Mouse (Mus musculus) testis, adult 2 months (tissue): Measurements from ENCODE around the gene Prim2. TPM values are rescaled to one million over a fixed set of nuclear protein-coding genes. Genes with fewer than 3 reads are reported as not detected.

Experiments used
- H3K27ac ChIP-seq: fragments of 200-500 bp; 2 replicates; pipeline ENCODE4 v1.5.1; 2012; ENCODE audit warnings: low read depth, low read length; ENCODE audit not compliant: control insufficient read depth, insufficient read depth
- H3K27me3 ChIP-seq: fragments of 200-500 bp; 2 replicates; pipeline ENCODE4 v1.6.1; 2012; ENCODE audit warnings: mild to moderate bottlenecking, low read length, moderate library complexity; ENCODE audit not compliant: control insufficient read depth, insufficient read depth
- H3K36me3 ChIP-seq: fragments of 200-500 bp; 2 replicates; pipeline ENCODE4 v1.6.1; 2012; ENCODE audit warnings: mild to moderate bottlenecking, low read length; ENCODE audit not compliant: control insufficient read depth, insufficient read depth
- H3K4me1 ChIP-seq: fragments of 200-500 bp; 2 replicates; pipeline ENCODE4 v1.6.1; 2012; ENCODE audit warnings: low read length; ENCODE audit not compliant: control insufficient read depth, insufficient read depth
- H3K4me3 ChIP-seq: fragments of 200-500 bp; 2 replicates; pipeline ENCODE4 v1.5.1; 2012; ENCODE audit warnings: low read depth, mild to moderate bottlenecking, low read length, moderate library complexity, mixed read lengths; ENCODE audit not compliant: control insufficient read depth
- CTCF ChIP-seq: fragments of 200-500 bp; IDR thresholded peaks from 2 replicates; pipeline ENCODE4 v1.5.1; 2012; ENCODE audit warnings: low read depth, mild to moderate bottlenecking, inconsistent platforms, low read length, moderate library complexity; ENCODE audit not compliant: control insufficient read depth, insufficient read depth, insufficient replicate concordance
- POLR2A ChIP-seq: fragments of 200-500 bp; IDR thresholded peaks from 2 replicates; pipeline ENCODE4 v1.6.1; 2012; ENCODE audit warnings: low read depth, mild to moderate bottlenecking, inconsistent platforms, low read length, moderate library complexity; ENCODE audit not compliant: control insufficient read depth
- polyA plus RNA-seq: library from polyadenylated mRNA; depleted of rRNA; stranded (reverse); fragments of >200 nt; gene quantifications from 2 replicates; pipeline ENCODE4 v1.2.3, GENCODE M21; 2012; rRNA removed

Gene Prim2
- polyA plus RNA-seq, 1 experiment = 17.0 TPM

GRCm38 (mm10) chr1:33447179-33447578, 222.4 kb downstream of the Prim2 start:
- no peak overlapping the region for H3K4me3 ChIP-seq
- H3K27ac ChIP-seq = no peak overlapping the region
- H3K4me1 ChIP-seq = no peaks in the 10 kb centered on the region
- H3K27me3 ChIP-seq = no peaks in the 10 kb centered on the region
- no peak for TF ChIP-seq CTCF
- no peak for TF ChIP-seq POLR2A
- H3K36me3 ChIP-seq = no peaks in the 10 kb centered on the region

- Histone ChIP-seq H3K27ac (no peak overlapping the region), H3K27me3 (no peaks in the 10 kb centered on the region), H3K4me3 (no peak overlapping the region), H3K36me3 (no peaks in the 10 kb centered on the region), H3K4me1 (no peaks in the 10 kb centered on the region)
- TF ChIP-seq POLR2A = no peak
Measured at GRCm38 (mm10) chr1:33436167-33436566, 233.4 kb downstream of the Prim2 start.

Other genes with a start within 250 kb of the Prim2 start
- 12.0 and 12.9 TPM in 2 replicates for gene Rab23, start 50.1 kb upstream of the Prim2 start, polyA plus RNA-seq
- gene Bag2, start 88.0 kb upstream of the Prim2 start, polyA plus RNA-seq = 10.5 and 11.4 TPM in 2 replicates
- gene Zfp451, start 144.8 kb upstream of the Prim2 start, polyA plus RNA-seq = 120 and 152 TPM in 2 replicates
- 0.87 and 1.1 TPM in 2 replicates for gene Bend6, start 238.0 kb upstream of the Prim2 start, polyA plus RNA-seq
- gene Dst, start 238.4 kb upstream of the Prim2 start, polyA plus RNA-seq = 33.0 and 38.7 TPM in 2 replicates